Mouse (Mus musculus) cortical plate, adult 2 months (tissue): ENCODE measurements around the gene Tm2d3.

Source experiments
- CTCF ChIP-seq: fragments of 200-500 bp; IDR thresholded peaks from 2 replicates; pipeline ENCODE4 v1.5.1; 2011; ENCODE audit warnings: mild to moderate bottlenecking, control low read depth, low read length; ENCODE audit not compliant: insufficient read depth; ENCODE audit errors: extremely low read depth
- POLR2A ChIP-seq: fragments of 200-500 bp; IDR thresholded peaks from 2 replicates; pipeline ENCODE4 v1.6.1; 2011; ENCODE audit warnings: mild to moderate bottlenecking, low read length, control low read depth; ENCODE audit not compliant: insufficient read depth; ENCODE audit errors: extremely low read depth

DNA sequence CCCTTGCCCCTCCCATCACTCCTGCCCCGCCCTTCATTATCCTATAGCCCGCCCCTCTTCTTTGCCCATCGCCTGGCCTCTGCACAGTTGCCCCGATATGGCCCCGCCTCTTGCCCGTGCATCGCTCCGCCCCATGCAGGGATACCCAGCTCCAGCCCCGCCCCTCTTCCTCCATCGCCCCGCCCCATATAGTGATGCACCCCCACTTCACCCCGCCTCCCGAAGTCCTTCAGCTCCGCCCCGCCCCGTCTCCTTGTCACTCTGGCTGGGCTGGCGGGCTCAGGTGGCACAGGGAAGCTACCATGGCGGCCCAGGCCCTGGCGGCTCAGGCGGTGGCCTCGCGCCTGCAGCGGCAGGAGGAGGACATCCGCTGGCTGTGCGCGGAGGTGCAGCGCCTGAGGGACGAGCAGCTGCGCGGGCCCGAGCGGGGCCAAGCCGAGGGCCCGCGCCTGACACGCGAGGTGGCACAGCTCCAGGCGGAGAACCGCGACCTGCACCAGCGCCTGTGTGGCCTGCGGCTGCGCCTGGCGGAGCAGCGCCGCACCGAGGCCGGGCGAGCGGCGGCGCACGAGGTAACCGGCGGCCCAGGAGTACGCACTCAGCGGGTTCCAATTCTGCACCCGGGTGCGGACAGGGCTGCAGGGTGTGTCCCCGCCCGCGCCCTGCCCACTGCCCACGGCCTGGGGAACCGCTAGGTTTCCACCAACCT lies 46.2 kb upstream of the Tm2d3 start, which contains the start of gene Tarsl2:
- TF ChIP-seq CTCF, result 0 out of 2 replicates have a peak, but pooled peaks have one; percentile 7
- TF ChIP-seq POLR2A, result peak; percentile 44; the same call in 1 of the 2 replicates
